Mouse (Mus musculus): ENCODE measurements at regions not wholly inside any gene's neighbourhood (a gene's known extent, or its start where the extent isn't known, plus 50 kb on each side); places are given as distances from the start of the nearest gene placed in this dataset.
"Not testable (repeated sequence)": the region's sequence is repeated elsewhere in the genome, so short reads cannot be mapped to it uniquely, and the experiment has no call there.

DNA sequence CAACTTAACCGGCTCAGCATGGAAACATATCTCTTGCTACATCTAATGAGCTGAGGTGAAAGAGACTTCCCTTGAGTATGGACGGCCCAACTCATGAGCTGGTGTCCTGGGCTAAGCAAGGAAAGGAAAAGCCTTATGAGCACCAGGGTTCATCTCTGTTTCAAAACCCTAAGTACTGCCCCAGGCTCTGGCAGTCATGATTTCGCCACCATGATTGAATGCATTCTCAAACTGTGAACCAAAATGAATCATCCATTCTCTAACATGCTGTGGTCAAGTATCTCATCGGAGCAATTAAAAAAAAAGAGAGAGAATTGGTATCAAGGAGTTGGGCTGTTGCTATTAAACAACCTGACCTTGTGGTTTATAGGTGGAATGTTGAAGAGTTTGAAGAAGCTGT is 803.4 kb upstream of the Sox9 start:
- intact Hi-C loops (cut with DNase I; ENCODE audit: low total_unique reads), result no loop called here
- no peak for DNase-seq

DNA sequence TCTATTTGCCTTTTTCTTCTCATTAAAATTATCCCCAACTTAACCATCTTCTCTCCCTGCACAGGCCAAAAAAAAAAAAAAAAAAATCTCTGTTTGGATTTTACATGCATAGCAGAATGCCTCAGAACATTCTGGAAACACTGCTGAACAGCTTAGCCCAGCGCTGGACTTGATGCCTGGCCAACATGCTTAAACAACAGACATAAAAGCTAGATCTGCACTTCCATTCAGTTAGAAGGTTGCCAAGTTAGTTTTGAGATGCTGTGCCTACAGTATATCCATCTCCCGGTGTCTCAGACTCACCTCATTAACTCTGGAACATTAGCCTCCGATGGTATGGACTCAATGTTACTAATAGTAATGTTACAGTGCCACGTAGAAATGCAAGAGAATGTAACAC is 785.6 kb upstream of the Sox9 start:
- intact Hi-C loops (cut with DNase I; ENCODE audit: low total_unique reads), result no loop called here
- DNase-seq, result no peak

- intact Hi-C loops (cut with DNase I; ENCODE audit: low total_unique reads); DNase-seq: not testable (repeated sequence)
Measured at GRCm38 (mm10) chr11:112010848-112011247, 771.2 kb upstream of the Sox9 start.

DNA sequence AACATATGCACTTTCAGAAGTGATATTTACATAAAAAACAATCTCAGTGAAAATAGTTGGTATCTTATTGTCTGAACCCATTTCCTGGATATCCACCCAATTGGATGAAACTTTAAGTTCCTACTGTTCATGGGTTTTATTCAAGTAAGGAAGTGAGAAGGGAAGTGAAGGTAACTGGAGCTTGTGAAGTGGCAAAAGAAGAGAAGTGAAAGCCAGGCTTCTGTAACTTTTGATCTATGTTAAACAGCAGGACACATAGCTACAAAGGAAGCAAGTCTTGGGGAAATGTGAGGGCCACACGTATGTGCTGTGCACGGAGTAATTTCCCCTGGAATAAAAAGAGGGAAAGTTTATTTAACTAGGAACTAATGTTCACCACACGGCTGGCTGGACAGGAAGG is 764.1 kb upstream of the Sox9 start:
- intact Hi-C loops (cut with DNase I; ENCODE audit: low total_unique reads), result no loop called here

DNA sequence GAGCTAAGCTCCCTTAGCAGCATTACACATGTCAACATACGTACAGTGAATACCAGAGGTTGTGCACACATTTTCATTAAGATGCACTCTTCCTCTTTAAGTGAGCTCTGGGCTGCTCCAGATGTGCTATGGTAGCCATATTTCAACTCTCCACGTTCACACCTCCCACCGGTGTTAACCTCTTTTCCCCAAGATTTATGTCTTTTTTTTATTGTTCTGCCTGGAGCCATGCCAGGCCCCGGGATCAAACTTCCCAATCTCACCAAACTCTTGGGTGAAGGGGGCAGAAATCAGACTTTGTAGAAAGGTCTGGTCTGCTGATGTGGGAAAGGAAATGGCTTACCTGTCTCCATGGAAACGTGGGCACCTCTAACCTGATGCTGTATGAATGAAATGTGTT is 754.0 kb upstream of the Sox9 start:
- intact Hi-C loops (cut with DNase I; ENCODE audit: low total_unique reads), result no loop called here
- no peak for DNase-seq

More for the DNA sequence above, 764.1 kb upstream of the Sox9 start:
- DNase-seq, result no peak

DNA sequence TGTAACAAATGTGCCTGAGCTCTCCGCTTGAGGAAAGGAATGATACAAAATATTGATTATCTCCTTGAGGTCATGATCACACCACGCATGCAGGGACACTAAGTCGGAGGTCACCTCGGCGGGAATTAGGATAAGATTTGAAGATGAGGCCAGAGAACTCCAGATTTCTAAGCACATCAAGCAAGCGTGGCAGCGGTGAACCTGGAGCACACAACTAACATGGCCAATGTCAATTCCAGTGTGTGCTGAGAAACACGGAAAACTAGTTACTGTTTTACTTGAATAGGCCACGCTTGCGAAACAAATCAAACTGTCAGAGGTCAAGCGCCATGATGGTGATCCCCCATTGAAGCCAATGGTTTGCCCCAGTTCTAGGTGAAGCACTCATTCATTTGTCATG is 743.3 kb upstream of the Sox9 start:
- intact Hi-C loops (cut with DNase I; ENCODE audit: low total_unique reads), result no loop called here
- DNase-seq, result no peak

GRCm38 (mm10) chr11:112044455-112044854 is 737.6 kb upstream of the Sox9 start:
- intact Hi-C loops (cut with DNase I; ENCODE audit: low total_unique reads), result no loop called here
- DNase-seq, result no peak

DNA sequence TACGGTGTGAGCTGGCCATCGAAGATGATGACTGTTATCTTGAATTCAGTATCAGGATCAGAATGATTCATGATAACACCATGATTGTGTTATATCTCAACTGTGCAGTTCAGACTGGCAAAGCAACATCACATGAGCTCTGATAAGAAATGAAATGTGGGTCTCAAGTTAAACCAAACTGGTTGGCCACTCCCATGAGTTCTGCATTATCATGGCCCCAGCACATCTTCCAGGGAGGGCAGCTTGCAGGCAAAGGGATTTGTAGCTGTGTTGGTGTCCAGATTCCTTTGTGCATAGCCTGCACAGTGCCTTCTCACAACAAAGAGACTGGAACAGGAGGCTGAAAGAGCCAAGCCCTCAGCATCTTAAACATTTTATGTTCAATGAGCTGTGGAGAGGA is 736.7 kb upstream of the Sox9 start:
- intact Hi-C loops (cut with DNase I; ENCODE audit: low total_unique reads), result no loop called here
- no peak for DNase-seq

- intact Hi-C loops (cut with DNase I; ENCODE audit: low total_unique reads), result no loop called here
- no peak for DNase-seq
Measured at GRCm38 (mm10) chr11:112050362-112050761, 731.7 kb upstream of the Sox9 start.

DNA sequence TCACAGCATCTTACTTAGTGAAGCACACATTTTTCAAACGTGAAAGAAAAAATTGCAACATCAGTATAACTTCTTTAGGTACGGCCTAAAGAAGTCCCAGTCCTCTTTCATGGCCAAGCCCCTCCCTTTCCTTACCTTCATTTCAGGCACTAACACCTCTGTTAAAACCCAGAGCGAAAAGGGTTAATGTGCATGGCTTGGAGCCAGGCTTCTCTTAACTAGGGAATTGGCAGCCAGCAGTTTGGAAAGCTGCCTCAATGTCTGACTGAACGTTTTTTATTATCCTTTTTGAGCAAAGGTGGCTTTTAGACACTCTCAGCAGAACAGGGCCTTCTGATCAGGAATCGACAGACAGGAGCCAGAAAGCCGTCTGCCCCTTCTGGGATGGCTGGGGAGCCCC is 726.4 kb upstream of the Sox9 start:
- DNase-seq, result no peak
- intact Hi-C loops (cut with DNase I; ENCODE audit: low total_unique reads), result no loop called here

GRCm38 (mm10) chr11:112067176-112067575 is 714.8 kb upstream of the Sox9 start:
- intact Hi-C loops (cut with DNase I; ENCODE audit: low total_unique reads), result no loop called here
- DNase-seq, result no peak

DNA sequence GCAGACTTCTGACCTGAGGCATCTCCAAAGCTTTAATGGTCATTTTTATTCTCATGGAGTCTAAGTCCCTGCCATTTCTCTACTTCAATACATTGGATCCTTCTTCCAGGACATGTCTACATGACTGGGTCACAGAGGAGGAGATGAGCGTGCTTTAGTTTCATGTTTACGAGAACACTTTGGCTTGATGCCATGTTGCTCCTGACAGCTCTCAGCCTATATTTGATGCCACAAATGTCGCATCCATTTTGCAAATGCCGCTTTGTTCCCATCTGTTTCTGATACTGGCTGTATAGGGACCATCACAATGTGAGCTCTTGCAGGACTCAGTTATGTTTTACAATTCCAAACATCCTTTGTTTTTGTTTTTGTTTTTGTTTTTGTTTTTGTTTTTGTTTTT is 713.2 kb upstream of the Sox9 start:
- DNase-seq, result no peak
- intact Hi-C loops (cut with DNase I; ENCODE audit: low total_unique reads), result no loop called here

GRCm38 (mm10) chr11:112071571-112071970 is 710.5 kb upstream of the Sox9 start:
- intact Hi-C loops (cut with DNase I; ENCODE audit: low total_unique reads), result no loop called here
- no peak for DNase-seq

GRCm38 (mm10) chr11:112081386-112081785 is 700.6 kb upstream of the Sox9 start:
- DNase-seq, result no peak
- intact Hi-C loops (cut with DNase I; ENCODE audit: low total_unique reads), result no loop called here

GRCm38 (mm10) chr11:112083019-112083418 is 699.0 kb upstream of the Sox9 start:
- intact Hi-C loops (cut with DNase I; ENCODE audit: low total_unique reads), result no loop called here
- no peak for DNase-seq

- no peak for DNase-seq
- intact Hi-C loops (cut with DNase I; ENCODE audit: low total_unique reads), result no loop called here
Measured at GRCm38 (mm10) chr11:112092168-112092567, 689.9 kb upstream of the Sox9 start.

GRCm38 (mm10) chr11:112095009-112095408 is 687.0 kb upstream of the Sox9 start:
- intact Hi-C loops (cut with DNase I; ENCODE audit: low total_unique reads), result no loop called here
- no peak for DNase-seq

GRCm38 (mm10) chr11:112098161-112098560 is 683.9 kb upstream of the Sox9 start:
- intact Hi-C loops (cut with DNase I; ENCODE audit: low total_unique reads), result no loop called here
- no peak for DNase-seq

DNA sequence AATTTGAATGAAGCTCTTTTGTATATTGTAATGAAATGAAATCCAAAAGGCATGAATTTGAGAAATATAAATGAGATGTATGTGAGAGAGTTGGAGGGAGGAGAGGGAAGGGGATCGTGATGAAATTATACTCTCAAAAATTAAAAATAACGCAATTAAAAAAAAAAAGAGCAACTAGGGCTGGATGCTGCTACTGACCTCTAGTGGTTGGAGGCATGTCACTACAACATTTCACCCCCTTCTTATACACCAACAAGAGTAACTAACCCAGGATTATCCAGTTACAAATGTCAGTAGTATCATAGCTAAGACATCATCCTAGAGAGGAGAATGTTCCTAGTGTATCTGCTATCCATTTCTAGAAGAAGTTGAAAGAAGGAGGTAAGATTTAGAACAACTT is 678.8 kb upstream of the Sox9 start:
- intact Hi-C loops (cut with DNase I; ENCODE audit: low total_unique reads), result no loop called here
- no peak for DNase-seq

DNA sequence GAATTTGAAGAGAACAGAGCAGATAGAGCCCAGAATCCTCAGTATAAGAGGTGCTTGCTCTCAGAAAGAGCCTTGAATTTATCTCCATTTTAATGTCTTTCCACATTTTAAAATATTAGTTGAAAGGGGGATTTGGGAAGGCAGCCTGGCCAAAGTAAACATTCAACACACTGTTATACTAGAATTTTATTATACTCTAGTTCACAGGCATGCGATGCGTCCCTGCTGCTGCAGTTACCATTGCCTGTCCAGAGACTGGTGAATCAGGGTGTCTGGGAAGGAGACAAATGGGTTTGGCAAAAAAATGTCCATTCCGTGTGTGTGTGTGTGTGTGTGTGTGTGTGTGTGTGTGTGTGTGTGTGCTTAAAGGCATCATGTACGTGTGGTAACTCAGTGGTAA is 675.1 kb upstream of the Sox9 start:
- DNase-seq, result no peak
- intact Hi-C loops (cut with DNase I; ENCODE audit: low total_unique reads), result no loop called here

- intact Hi-C loops (cut with DNase I; ENCODE audit: low total_unique reads), result no loop called here
- no peak for DNase-seq
Measured at GRCm38 (mm10) chr11:112107314-112107713, 674.7 kb upstream of the Sox9 start.

DNA sequence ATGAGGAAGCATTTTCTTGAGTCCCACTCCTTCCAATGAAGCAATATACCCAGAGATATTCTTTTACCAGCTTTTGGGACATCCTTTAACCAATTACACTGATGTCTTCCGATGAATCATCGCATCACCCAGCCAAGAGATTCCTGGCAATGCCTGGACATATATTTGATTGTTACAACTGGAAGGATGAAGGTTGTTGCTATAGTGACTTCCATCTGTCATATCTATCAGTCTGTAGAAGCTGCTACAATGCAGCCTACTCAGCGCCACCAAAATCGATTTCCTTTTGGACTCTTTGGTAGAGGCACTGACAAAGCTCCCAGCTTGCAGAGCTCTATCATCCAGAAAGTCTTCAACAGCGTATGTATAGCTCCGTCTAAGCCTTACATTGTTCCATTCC is 661.0 kb upstream of the Sox9 start:
- intact Hi-C loops (cut with DNase I; ENCODE audit: low total_unique reads), result no loop called here

GRCm38 (mm10) chr11:112121831-112122230 is 660.2 kb upstream of the Sox9 start:
- intact Hi-C loops (cut with DNase I; ENCODE audit: low total_unique reads), result no loop called here
- DNase-seq, result no peak

More for the DNA sequence above, 661.0 kb upstream of the Sox9 start:
- no peak for DNase-seq

Data from gastrocnemius, postnatal 14 days (tissue).